Mouse (Mus musculus) T-cell, adult 2 months (primary cell): ENCODE data around the gene Dennd5a.

Source experiments
- DNase-seq: peaks from one replicate; pipeline ENCODE4 v3.0.0; 2022; ENCODE audit warnings: low spot score

Gene Dennd5a

GRCm38 (mm10) chr7:109882574-109882973 is 77.7 kb downstream of the Dennd5a start:
- DNase-seq = no peak

- DNase-seq = no peak
Observed at GRCm38 (mm10) chr7:109881561-109882099, 78.6 kb downstream of the Dennd5a start.

- DNase-seq = no peak
Observed at GRCm38 (mm10) chr7:109879158-109879557, 81.1 kb downstream of the Dennd5a start.

GRCm38 (mm10) chr7:109876085-109876484 is 84.2 kb downstream of the Dennd5a start:
- DNase-seq = no peak

- no peak for DNase-seq
Observed at GRCm38 (mm10) chr7:109875598-109875997, 84.7 kb downstream of the Dennd5a start.

- no peak for DNase-seq
Observed at GRCm38 (mm10) chr7:109875033-109875432, 85.2 kb downstream of the Dennd5a start.

- DNase-seq = no peak
Observed at GRCm38 (mm10) chr7:109873170-109873569, 87.1 kb downstream of the Dennd5a start.

GRCm38 (mm10) chr7:109871232-109871631 is 89.0 kb downstream of the Dennd5a start:
- no peak for DNase-seq

GRCm38 (mm10) chr7:109868498-109868897 is 91.8 kb downstream of the Dennd5a start:
- no peak for DNase-seq

GRCm38 (mm10) chr7:109866643-109867042 is 93.6 kb downstream of the Dennd5a start:
- DNase-seq = no peak

GRCm38 (mm10) chr7:109865370-109866229 is 94.7 kb downstream of the Dennd5a start, which contains the start of gene Scube2:
Scube2 (minus strand) TSS chr7:109865679.
- DNase-seq = no peak

GRCm38 (mm10) chr7:109863561-109863960 is 96.7 kb downstream of the Dennd5a start:
- no peak for DNase-seq

- DNase-seq = no peak
Observed at GRCm38 (mm10) chr7:109860162-109860561, 100.1 kb downstream of the Dennd5a start.

GRCm38 (mm10) chr7:109859354-109859753 is 100.9 kb downstream of the Dennd5a start:
- no peak for DNase-seq

GRCm38 (mm10) chr7:109852752-109853212 is 107.5 kb downstream of the Dennd5a start:
- DNase-seq = no peak

GRCm38 (mm10) chr7:109852017-109852416 is 108.3 kb downstream of the Dennd5a start:
- no peak for DNase-seq

- no peak for DNase-seq
Observed at GRCm38 (mm10) chr7:109850531-109850930, 109.7 kb downstream of the Dennd5a start.

GRCm38 (mm10) chr7:109849750-109850434 is 110.4 kb downstream of the Dennd5a start:
- DNase-seq = no peak

GRCm38 (mm10) chr7:109848867-109849733 is 111.2 kb downstream of the Dennd5a start:
- DNase-seq = no peak

- DNase-seq = no peak
Observed at GRCm38 (mm10) chr7:109844100-109844499, 116.2 kb downstream of the Dennd5a start.
